Mouse (Mus musculus) intestine, embryonic 14.5 days (tissue): ENCODE measurements around the gene Rab8b. TPM values are rescaled to one million over a fixed set of nuclear protein-coding genes. Genes with fewer than 3 reads are reported as not detected.
"Not testable (repeated sequence)": the region's sequence is repeated elsewhere in the genome, so short reads cannot be mapped to it uniquely, and the experiment has no call there.

ENCODE experiments used
- ATAC-seq: fragments of 200-750 bp; cut with Nextera tagmentation; replicated peaks from 2 replicates; pipeline ENCODE4 v1.8.0; 2017; ENCODE audit warnings: low read depth, moderate number of reproducible peaks, moderate TSS enrichment, moderate library complexity; ENCODE audit not compliant: low FRiP score, low TSS enrichment
- DNase-seq: peaks from one replicate; pipeline ENCODE4 v3.0.0-alpha.2; 2018; ENCODE audit warnings: low spot score
- H3K27ac ChIP-seq: fragments of 300-500 bp; sonication (generic); 2 replicates; pipeline ENCODE4 v1.5.1; 2014; ENCODE audit warnings: low read depth, mild to moderate bottlenecking, control low read depth
- H3K27me3 ChIP-seq: fragments of 300-500 bp; sonication (generic); replicated peaks from 2 replicates; pipeline ENCODE4 v1.6.1; 2014; ENCODE audit warnings: low read length, control low read depth; ENCODE audit not compliant: control insufficient read depth, insufficient read depth
- H3K36me3 ChIP-seq: fragments of 300-500 bp; sonication (generic); 2 replicates; pipeline ENCODE4 v1.6.1; 2014; ENCODE audit warnings: low read length, control low read depth; ENCODE audit not compliant: control insufficient read depth, insufficient read depth
- H3K4me1 ChIP-seq: fragments of 300-500 bp; sonication (generic); replicated peaks from 2 replicates; pipeline ENCODE4 v1.6.1; 2014; ENCODE audit warnings: low read length, control low read depth, mixed read lengths; ENCODE audit not compliant: control insufficient read depth, insufficient read depth
- H3K4me2 ChIP-seq: fragments of 300-500 bp; sonication (generic); 2 replicates; pipeline ENCODE4 v1.6.1; 2014; ENCODE audit warnings: low read length
- H3K4me3 ChIP-seq: fragments of 300-500 bp; sonication (generic); 2 replicates; pipeline ENCODE4 v1.5.1; 2014; ENCODE audit warnings: low read depth, low read length, control low read depth, mixed read lengths
- H3K9ac ChIP-seq: fragments of 300-500 bp; sonication (generic); 2 replicates; pipeline ENCODE4 v1.6.1; 2014; ENCODE audit warnings: mild to moderate bottlenecking, low read length
- H3K9me3 ChIP-seq: fragments of 300-500 bp; sonication (generic); 2 replicates; pipeline ENCODE4 v1.6.1; 2016; ENCODE audit warnings: low read length, control low read depth; ENCODE audit not compliant: control insufficient read depth
- WGBS: fragments of 180-500 bp; shearing (Covaris S2); extraction: QIAGEN DNeasy Blood & Tissue Kit; methylation state at CpG from one replicate; pipeline ENCODE4 v1.1.7; 2014; 5-methylcytosine and 5-hydroxymethylcytosine counted together
- polyA plus RNA-seq: library from polyadenylated mRNA; unstranded; fragments of >200 nt; fragmentation: Nextera tagmentation; extraction: Ambion mirVana; gene quantifications from 2 replicates; pipeline ENCODE4 v1.2.1, GENCODE M21; 2014

Gene Rab8b
- polyA plus RNA-seq, 1 experiment from 2014 or later: 26.1 TPM

- Histone ChIP-seq H3K27me3 (0 out of 2 replicates have a peak, but pooled peaks cover 3% of the 10 kb centered on the region), H3K4me1 (peaks cover 11% of the 10 kb centered on the region), H3K36me3 (no peaks in the 10 kb centered on the region), H3K9ac (no peak overlapping the region), H3K4me3 (peak overlapping the region; percentile 66), H3K27ac (no peak overlapping the region), H3K9me3 (no peaks in the 10 kb centered on the region), H3K4me2 (peak overlapping the region; percentile 84)
- 19% methylated on average over 7 of the region's 7 CpGs for WGBS
- DNase-seq (no peak), ATAC-seq (no peak)
Observed at GRCm38 (mm10) chr9:66833851-66834250, 85.6 kb downstream of the Rab8b start.

GRCm38 (mm10) chr9:66832366-66832908, 87.0 kb downstream of the Rab8b start:
- peaks cover 11% of the 10 kb centered on the region for H3K4me1 ChIP-seq
- no peak for DNase-seq
- no peaks in the 10 kb centered on the region for H3K36me3 ChIP-seq
- 60% methylated on average over 4 of the region's 4 CpGs for WGBS
- no peak overlapping the region for H3K4me3 ChIP-seq
- ATAC-seq: no peak
- no peak overlapping the region for H3K9ac ChIP-seq
- no peaks in the 10 kb centered on the region for H3K9me3 ChIP-seq
- no peak overlapping the region for H3K27ac ChIP-seq
- H3K27me3 ChIP-seq: 0 out of 2 replicates have a peak, but pooled peaks cover 3% of the 10 kb centered on the region
- no peak overlapping the region for H3K4me2 ChIP-seq

GRCm38 (mm10) chr9:66825990-66826389, 93.5 kb downstream of the Rab8b start:
- H3K27ac ChIP-seq: no peak overlapping the region
- no peak overlapping the region for H3K4me2 ChIP-seq
- no peak for ATAC-seq
- no peaks in the 10 kb centered on the region for H3K27me3 ChIP-seq
- H3K4me3 ChIP-seq: no peak overlapping the region
- 35% methylated on average over 1 of the region's 1 CpGs for WGBS
- no peaks in the 10 kb centered on the region for H3K36me3 ChIP-seq
- H3K9me3 ChIP-seq: no peaks in the 10 kb centered on the region
- H3K9ac ChIP-seq: no peak overlapping the region
- no peaks in the 10 kb centered on the region for H3K4me1 ChIP-seq
- DNase-seq: no peak

- not testable (repeated sequence) for H3K4me3 ChIP-seq, H3K27ac ChIP-seq, H3K36me3 ChIP-seq, DNase-seq, H3K9ac ChIP-seq, H3K4me2 ChIP-seq, ATAC-seq, H3K9me3 ChIP-seq, H3K27me3 ChIP-seq, H3K4me1 ChIP-seq
- no CpG with 5 or more reads among the region's 5 CpGs for WGBS
Observed at GRCm38 (mm10) chr9:66822255-66822654, 97.2 kb downstream of the Rab8b start.

GRCm38 (mm10) chr9:66820996-66821395, 98.5 kb downstream of the Rab8b start:
- Histone ChIP-seq H3K9ac (no peak overlapping the region), H3K4me1 (no peaks in the 10 kb centered on the region), H3K4me3 (no peak overlapping the region), H3K4me2 (no peak overlapping the region), H3K36me3 (no peaks in the 10 kb centered on the region), H3K9me3 (no peaks in the 10 kb centered on the region), H3K27me3 (no peaks in the 10 kb centered on the region), H3K27ac (no peak overlapping the region)
- 78% methylated on average over 5 of the region's 5 CpGs for WGBS
- DNase-seq: no peak
- no peak for ATAC-seq

- H3K9ac ChIP-seq: no peak overlapping the region
- no peak overlapping the region for H3K4me2 ChIP-seq
- DNase-seq (no peak), ATAC-seq (no peak)
- H3K4me1 ChIP-seq: no peaks in the 10 kb centered on the region
- H3K9me3 ChIP-seq: no peaks in the 10 kb centered on the region
- H3K27ac ChIP-seq: no peak overlapping the region
- no peaks in the 10 kb centered on the region for H3K27me3 ChIP-seq
- no peak overlapping the region for H3K4me3 ChIP-seq
- WGBS: 29% methylated on average over 2 of the region's 2 CpGs
- H3K36me3 ChIP-seq: no peaks in the 10 kb centered on the region
Observed at GRCm38 (mm10) chr9:66813392-66813791, 106.1 kb downstream of the Rab8b start.

GRCm38 (mm10) chr9:66805951-66806350, 113.5 kb downstream of the Rab8b start:
- not testable (repeated sequence) for H3K9ac ChIP-seq, H3K27ac ChIP-seq, H3K36me3 ChIP-seq, H3K4me1 ChIP-seq, H3K9me3 ChIP-seq, ATAC-seq
- Histone ChIP-seq H3K27me3 (peaks cover 15% of the 10 kb centered on the region), H3K4me2 (peak overlapping the region; percentile 49), H3K4me3 (peak overlapping the region; percentile 26)
- peak; percentile 67 for DNase-seq
- WGBS: 7% methylated on average over 28 of the region's 37 CpGs

- Histone ChIP-seq H3K9me3 (no peaks in the 10 kb centered on the region), H3K27me3 (peaks cover 7% of the 10 kb centered on the region), H3K9ac (no peak overlapping the region), H3K4me2 (no peak overlapping the region), H3K4me1 (no peaks in the 10 kb centered on the region), H3K4me3 (no peak overlapping the region), H3K36me3 (no peaks in the 10 kb centered on the region), H3K27ac (no peak overlapping the region)
- ATAC-seq: no peak
- WGBS: 47% methylated on average over 12 of the region's 12 CpGs
- DNase-seq: no peak
Observed at GRCm38 (mm10) chr9:66801947-66802346, 117.5 kb downstream of the Rab8b start.

- no peaks in the 10 kb centered on the region for H3K36me3 ChIP-seq
- 79% methylated on average over 5 of the region's 5 CpGs for WGBS
- H3K27me3 ChIP-seq: no peaks in the 10 kb centered on the region
- peaks cover 7% of the 10 kb centered on the region; the same call in 1 of the 2 replicates for H3K4me1 ChIP-seq
- H3K9ac ChIP-seq: peak within 1 kb of the TSS; percentile 73
- H3K9me3 ChIP-seq: no peaks in the 10 kb centered on the region
- peak within 1 kb of the TSS; percentile 92 for H3K27ac ChIP-seq
- DNase-seq (no peak), ATAC-seq (no peak)
- H3K4me2 ChIP-seq: peak within 1 kb of the TSS; percentile 53
- H3K4me3 ChIP-seq: peak within 1 kb of the TSS; percentile 67
Observed at GRCm38 (mm10) chr9:66796739-66797138, 122.7 kb downstream of the Rab8b start, which contains the start of gene Gm10647. Gm10647 (plus strand) TSS chr9:66797039.
